ENCODE assay signal across 30 mouse cellular contexts in the genomic region with DNA sequence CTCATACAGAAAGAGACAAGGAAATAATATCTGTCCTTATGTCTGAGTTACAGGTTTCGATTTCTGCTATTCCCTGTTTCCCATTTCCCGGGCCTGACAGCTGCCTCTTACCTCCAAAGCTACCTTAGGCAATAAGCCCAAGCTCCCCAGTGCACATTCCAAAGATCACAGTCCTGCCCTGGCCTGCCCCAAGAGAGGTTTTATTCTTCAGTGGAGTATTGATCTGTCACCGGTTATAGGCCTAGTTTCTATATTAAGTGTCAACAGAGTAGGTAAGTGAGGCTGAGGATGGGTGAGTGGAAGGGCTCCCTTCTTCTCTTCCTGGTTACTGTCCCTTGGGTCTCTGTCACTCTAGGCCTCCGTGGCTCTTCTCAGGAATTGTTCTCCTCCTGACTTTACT.
"Had no signal": no experiment of that assay in that cellular context is flagged by ENCODE, and none has a peak within 500 bp of the region (broad histone marks: within the 10 kb centered on the region; RNA-seq: fewer than 3 reads in every experiment).

No protein-coding gene starts in this region.

- DNase-seq: heart, postnatal 10 days; heart, postnatal 14 days; heart, postnatal 36 days; heart, postnatal 4 days; kidney, adult 11 months; kidney, adult 18-20 months; kidney, adult 2 months; kidney, adult 8-10 months; kidney, adult 9 months; kidney, postnatal 10 days; kidney, postnatal 14 days; kidney, postnatal 25 days; kidney, postnatal 36 days; kidney, postnatal 4 days; layer of hippocampus, adult 9-11 months; layer of hippocampus, postnatal 36 days had no signal

- H3K4me3 ChIP-seq: heart, embryonic 10.5 days; heart, embryonic 12.5 days; heart, embryonic 13.5 days; heart, embryonic 15.5 days; hindbrain, embryonic 10.5 days; hindbrain, embryonic 12.5 days; hindbrain, embryonic 13.5 days; hindbrain, embryonic 15.5 days; intestine, embryonic 15.5 days; kidney, embryonic 15.5 days; layer of hippocampus, adult 2 months had no signal

- H3K36me3 ChIP-seq: heart, embryonic 10.5 days; heart, embryonic 12.5 days; heart, embryonic 13.5 days; heart, embryonic 15.5 days; hindbrain, embryonic 10.5 days; hindbrain, embryonic 12.5 days; hindbrain, embryonic 13.5 days; hindbrain, embryonic 15.5 days; intestine, embryonic 15.5 days; kidney, embryonic 15.5 days had no signal

- H3K9ac ChIP-seq: heart, embryonic 12.5 days; heart, embryonic 13.5 days; heart, embryonic 15.5 days; hindbrain, embryonic 12.5 days; hindbrain, embryonic 13.5 days; hindbrain, embryonic 14.5 days; hindbrain, embryonic 15.5 days; intestine, embryonic 15.5 days; kidney, embryonic 15.5 days had no signal

- H3K27me3 ChIP-seq: heart, embryonic 12.5 days; heart, embryonic 13.5 days; heart, embryonic 15.5 days; hindbrain, embryonic 12.5 days; hindbrain, embryonic 13.5 days; hindbrain, embryonic 15.5 days; intestine, embryonic 15.5 days; kidney, embryonic 15.5 days had no signal

- H3K4me1 ChIP-seq: heart, embryonic 10.5 days; heart, embryonic 15.5 days; intestine, embryonic 15.5 days had no signal

- H3K27ac ChIP-seq: heart, embryonic 10.5 days; heart, embryonic 13.5 days; heart, embryonic 15.5 days; hindbrain, embryonic 10.5 days; hindbrain, embryonic 12.5 days; hindbrain, embryonic 13.5 days; hindbrain, embryonic 14.5 days; hindbrain, embryonic 15.5 days; hindbrain, postnatal 0 days; intestine, embryonic 15.5 days; kidney, embryonic 15.5 days; kidney, postnatal 0 days had no signal
